Mouse (Mus musculus) T-cell, adult 2 months (primary cell): ENCODE measurements around the gene Teddm3.
"Not testable (repeated sequence)": the region's sequence is repeated elsewhere in the genome, so short reads cannot be mapped to it uniquely, and the experiment has no call there.

Experiments
- DNase-seq: peaks from one replicate; pipeline ENCODE4 v3.0.0; 2022; ENCODE audit warnings: low spot score

The Teddm3 gene

GRCm38 (mm10) chr16:21153900-21154299 is at the start of gene Teddm3:
Gene Teddm3 (minus strand): TSS chr16:21154000.
- DNase-seq = not testable (repeated sequence)

DNA sequence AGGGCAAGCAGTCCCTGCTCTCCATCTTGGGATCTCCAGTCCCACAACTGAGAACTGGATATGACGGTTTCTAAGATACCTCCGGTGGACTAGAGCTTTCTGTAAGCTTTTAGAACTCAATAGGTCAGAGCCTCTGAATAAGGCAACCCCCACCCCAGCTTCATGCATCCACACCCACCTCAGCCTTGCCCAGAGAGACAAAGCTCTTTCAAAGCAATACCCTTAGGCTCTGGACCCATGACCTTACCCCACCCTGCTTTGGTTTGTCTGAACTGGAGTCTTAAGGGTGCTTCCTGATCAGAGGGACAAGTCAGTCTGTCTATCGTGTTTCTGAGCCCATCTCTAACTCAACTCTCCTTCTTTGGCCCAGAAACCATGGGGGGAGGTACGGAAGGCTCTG is 48.9 kb upstream of the Teddm3 start:
- DNase-seq = no peak

DNA sequence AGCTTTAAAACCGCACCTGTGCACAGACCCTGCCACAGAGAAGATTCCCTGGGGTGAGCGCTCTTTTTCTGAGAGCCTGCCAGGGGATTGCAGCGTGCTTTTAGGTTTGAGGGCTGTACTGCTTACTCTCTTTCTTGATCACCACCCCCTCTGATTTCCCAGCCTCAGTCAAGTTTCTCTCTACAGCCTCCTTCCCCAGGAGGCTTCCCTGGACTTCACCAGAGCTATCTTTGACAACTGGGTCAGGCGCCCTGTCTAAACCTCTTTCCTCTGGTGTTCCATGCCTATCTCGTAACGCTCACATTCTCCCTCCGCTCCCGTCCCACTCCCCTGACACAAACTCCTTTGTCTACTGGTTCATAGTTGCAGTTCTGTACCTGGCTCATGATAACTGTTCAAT is 45.6 kb upstream of the Teddm3 start:
- no peak for DNase-seq

- DNase-seq = no peak
These were observed 44.7 kb upstream of the Teddm3 start for GRCm38 (mm10) chr16:21198529-21198928.

GRCm38 (mm10) chr16:21198006-21198405 is 44.2 kb upstream of the Teddm3 start:
- DNase-seq = no peak

DNA sequence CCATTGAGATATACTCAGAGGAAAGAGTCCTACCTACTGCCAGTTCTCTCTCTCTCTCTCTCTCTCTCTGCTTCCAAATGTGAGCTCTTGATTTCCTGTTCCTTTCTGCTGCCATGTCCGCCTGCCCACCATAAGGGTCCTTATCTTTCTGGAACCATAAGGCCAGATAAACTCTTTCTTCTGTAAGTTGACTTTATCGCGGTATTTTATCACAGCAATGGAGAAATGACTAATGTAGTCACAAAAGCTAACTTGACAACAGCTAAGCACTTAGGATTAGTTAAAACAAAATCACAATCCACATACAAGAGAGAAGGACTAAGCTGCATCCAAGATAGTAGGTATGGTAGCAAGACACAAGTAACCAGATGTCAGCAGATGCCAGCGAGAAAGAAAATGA is 43.7 kb upstream of the Teddm3 start:
- DNase-seq = no peak

- DNase-seq = no peak
These were observed 42.8 kb upstream of the Teddm3 start for GRCm38 (mm10) chr16:21196576-21196975.

- no peak for DNase-seq
These were observed 41.6 kb upstream of the Teddm3 start for GRCm38 (mm10) chr16:21195260-21195866.

DNA sequence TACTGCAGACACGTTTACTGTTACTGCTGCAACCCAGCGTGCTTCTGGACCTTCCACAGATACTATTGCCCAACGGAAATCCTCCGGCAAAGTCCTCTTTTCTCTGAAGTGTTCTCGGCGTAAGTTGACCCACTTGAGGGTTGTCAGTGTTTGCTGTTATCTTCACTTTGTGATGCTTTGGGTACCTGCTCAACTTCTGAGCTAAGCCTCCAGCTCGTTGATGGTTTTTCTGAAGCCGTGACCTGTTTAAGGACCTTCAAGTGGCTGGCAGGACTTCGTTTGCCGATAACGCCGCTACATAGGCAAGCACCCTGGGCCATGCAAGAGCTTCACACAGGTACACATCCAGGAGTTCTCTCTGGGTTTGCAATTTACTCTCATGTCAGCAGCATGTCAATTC is 40.4 kb upstream of the Teddm3 start:
- no peak for DNase-seq

DNA sequence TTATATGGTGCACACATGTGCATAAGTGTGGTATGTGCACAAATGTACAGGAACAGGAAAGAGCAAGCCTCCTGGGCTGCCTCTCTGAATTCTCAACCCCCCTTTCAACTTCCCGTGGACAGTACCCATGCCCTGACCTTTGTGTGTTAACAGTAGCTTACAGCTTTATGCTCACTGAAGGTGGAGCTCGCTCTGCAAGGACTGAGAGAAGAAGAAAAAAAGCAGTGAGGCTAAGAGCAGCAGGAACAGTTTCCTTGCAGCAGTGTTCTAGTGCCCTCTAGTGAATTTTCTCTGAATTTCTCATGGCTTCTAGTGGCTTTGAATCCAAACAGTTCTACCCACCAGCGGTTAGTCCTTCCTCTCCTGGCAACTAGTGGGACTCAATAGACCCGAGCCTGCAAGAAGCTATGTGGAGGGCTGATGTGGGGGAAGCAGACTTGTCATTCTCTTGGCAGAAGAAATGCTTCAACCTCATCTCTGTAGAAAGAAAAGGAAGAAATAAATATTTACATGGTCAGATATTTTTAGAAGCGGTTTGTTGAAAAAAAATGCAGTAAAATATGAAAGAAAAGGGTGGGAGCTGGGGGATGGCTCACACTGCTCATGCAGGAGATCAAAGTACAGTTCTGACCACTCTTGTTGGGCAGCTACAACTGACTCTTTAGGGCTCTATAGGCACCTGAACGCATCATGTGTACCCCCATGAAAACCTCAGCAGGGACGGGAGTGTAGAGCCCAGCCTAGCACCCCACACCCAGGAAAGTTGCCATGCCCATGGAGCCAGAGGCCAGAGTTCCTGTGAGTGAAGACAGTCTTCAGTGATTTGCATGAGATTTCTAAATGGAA is 38.9 kb upstream of the Teddm3 start:
- peak; percentile 10 for DNase-seq

DNA sequence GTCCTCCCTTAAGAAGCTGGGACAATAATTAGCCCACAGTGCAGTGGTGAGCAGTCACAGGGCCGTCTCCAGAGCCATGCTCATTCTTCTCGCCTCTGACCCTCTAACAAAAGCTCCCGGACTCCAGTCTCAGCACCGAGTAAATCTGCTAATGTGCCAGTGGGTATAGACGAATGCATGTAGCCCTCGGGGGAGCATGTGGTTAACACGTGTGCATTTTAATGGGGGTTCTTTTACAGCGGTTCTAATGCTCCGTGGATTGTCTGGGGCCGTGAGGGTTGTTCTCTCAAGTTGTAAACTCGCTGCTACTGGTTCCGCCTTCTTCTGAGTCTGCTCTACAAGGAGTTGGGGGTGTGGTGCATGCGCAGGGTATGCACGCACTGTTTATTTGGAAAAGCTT is 37.8 kb upstream of the Teddm3 start:
- no peak for DNase-seq

DNA sequence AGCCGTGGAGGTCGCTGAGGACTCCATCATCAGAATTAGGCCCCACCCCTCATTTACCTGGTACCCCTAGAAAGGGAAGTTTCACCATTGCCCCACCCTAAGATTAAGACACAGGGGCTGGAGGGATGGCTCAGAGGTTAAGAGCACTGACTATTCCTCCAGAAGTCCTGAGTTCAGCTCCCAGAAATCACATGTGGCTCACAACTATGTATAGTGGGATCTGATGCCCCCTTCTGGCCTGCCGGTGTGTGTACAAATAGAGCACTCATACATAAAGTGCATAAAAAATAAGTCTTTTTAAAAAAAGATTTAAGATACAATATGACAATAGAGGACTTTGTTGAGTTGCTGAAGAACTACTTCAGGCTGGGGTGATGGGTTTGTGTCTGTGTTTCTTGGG is 34.5 kb upstream of the Teddm3 start:
- no peak for DNase-seq

GRCm38 (mm10) chr16:21187568-21187967 is 33.8 kb upstream of the Teddm3 start:
- DNase-seq = no peak

- no peak for DNase-seq
These were observed 30.9 kb upstream of the Teddm3 start for GRCm38 (mm10) chr16:21184697-21185096.

DNA sequence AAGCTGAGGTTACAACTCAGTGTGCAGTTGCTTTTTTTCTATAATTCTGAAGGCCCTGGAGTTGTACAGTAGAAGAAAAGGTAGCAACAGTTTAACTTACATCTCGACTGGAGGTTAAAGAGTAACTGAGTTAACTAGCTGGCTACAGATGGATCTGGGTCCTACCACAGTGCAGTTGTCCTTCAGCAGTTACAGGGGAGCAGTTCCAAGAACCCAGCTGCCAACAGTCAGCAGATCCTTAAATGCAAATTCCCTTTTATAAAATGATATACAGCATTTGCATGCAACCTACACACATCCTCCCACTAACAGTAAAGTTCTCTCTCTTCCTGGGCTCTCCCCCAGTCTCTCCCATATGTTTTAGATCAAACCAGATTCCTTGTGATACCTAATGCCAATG is 28.3 kb upstream of the Teddm3 start:
- no peak for DNase-seq

DNA sequence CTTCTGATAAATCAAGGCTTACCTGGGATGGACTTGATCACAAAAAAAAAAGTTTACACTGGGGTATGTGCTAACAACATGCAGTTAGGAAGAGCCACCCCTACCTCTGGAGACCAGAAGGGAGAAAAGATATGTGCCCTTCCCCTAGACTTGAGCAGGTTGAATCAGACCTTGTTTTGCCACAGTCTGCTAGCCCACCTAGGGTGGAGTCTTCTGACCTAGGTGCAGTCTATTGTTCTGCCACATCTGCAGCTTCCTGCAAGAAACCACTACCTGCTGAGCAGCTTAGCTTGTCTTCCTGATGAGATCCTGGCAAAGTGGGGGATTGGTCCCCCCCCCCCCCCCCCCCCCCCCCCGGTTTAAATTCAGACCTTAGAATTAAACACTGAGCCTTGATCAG is 21.4 kb upstream of the Teddm3 start:
- no peak for DNase-seq

- no peak for DNase-seq
These were observed 14.9 kb upstream of the Teddm3 start for GRCm38 (mm10) chr16:21168730-21169129.

- DNase-seq = peak; percentile 8
These were observed 11.8 kb upstream of the Teddm3 start for GRCm38 (mm10) chr16:21165343-21166220.

DNA sequence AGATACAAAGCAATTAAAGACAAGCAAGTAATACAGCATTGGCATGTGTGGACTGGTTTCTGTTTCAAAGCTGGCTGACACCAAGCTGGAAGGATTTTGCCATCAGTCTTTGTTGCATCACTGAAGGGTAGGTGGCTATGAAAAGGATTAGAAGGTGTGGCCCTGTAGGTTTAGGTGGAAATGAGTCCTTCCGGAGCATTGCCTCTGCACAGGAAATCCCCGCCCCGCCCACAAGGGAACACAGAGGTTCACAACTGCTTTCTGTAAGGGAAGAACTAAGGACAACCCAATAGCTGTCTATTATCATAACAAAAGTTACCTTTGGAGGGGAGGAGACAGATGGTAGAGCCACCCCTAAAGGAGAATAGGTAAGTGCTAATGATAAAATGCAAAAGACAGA is 9.6 kb upstream of the Teddm3 start:
- not testable (repeated sequence) for DNase-seq

- not testable (repeated sequence) for DNase-seq
These were observed 5.4 kb upstream of the Teddm3 start for GRCm38 (mm10) chr16:21159226-21159625.

GRCm38 (mm10) chr16:21156261-21156660 is 2.5 kb upstream of the Teddm3 start:
- DNase-seq = not testable (repeated sequence)

- no peak for DNase-seq
These were observed 2.0 kb downstream of the Teddm3 start for GRCm38 (mm10) chr16:21151564-21152361.
